Mouse (Mus musculus) forelimb bud, embryonic 11.5 days (tissue): Measurements from ENCODE around the gene Oxa1l.

ENCODE experiments used
- DNase-seq: peaks from one replicate; pipeline ENCODE4 v3.0.0-alpha.2; 2012; ENCODE audit warnings: low read depth, low spot score

The Oxa1l gene

GRCm38 (mm10) chr14:54371460-54371859, 10.8 kb downstream of the Oxa1l start:
- no peak for DNase-seq

GRCm38 (mm10) chr14:54372923-54373322, 12.3 kb downstream of the Oxa1l start:
- DNase-seq, result no peak

GRCm38 (mm10) chr14:54375916-54376315, 15.3 kb downstream of the Oxa1l start:
- peak; percentile 18 for DNase-seq

- no peak for DNase-seq
These were observed 16.5 kb downstream of the Oxa1l start for GRCm38 (mm10) chr14:54377166-54377565.

- DNase-seq, result no peak
These were observed 18.9 kb downstream of the Oxa1l start for GRCm38 (mm10) chr14:54379571-54379970.

- no peak for DNase-seq
These were observed 20.0 kb downstream of the Oxa1l start for GRCm38 (mm10) chr14:54380616-54381015.

GRCm38 (mm10) chr14:54381816-54382215, 21.2 kb downstream of the Oxa1l start:
- no peak for DNase-seq

- DNase-seq, result no peak
These were observed 22.0 kb downstream of the Oxa1l start for GRCm38 (mm10) chr14:54382641-54383040.

- DNase-seq, result no peak
These were observed 22.7 kb downstream of the Oxa1l start for GRCm38 (mm10) chr14:54383355-54383771.

- no peak for DNase-seq
These were observed 23.8 kb downstream of the Oxa1l start for GRCm38 (mm10) chr14:54384396-54384795.

GRCm38 (mm10) chr14:54385968-54386618, 25.5 kb downstream of the Oxa1l start:
- DNase-seq, result no peak

GRCm38 (mm10) chr14:54387546-54387945, 26.9 kb downstream of the Oxa1l start:
- no peak for DNase-seq

- no peak for DNase-seq
These were observed 30.2 kb downstream of the Oxa1l start for GRCm38 (mm10) chr14:54390843-54391242.

GRCm38 (mm10) chr14:54393794-54394193, 33.2 kb downstream of the Oxa1l start:
- no peak for DNase-seq

GRCm38 (mm10) chr14:54394309-54394708, 33.7 kb downstream of the Oxa1l start:
- DNase-seq, result no peak

- no peak for DNase-seq
These were observed 36.1 kb downstream of the Oxa1l start for GRCm38 (mm10) chr14:54396685-54397084.

GRCm38 (mm10) chr14:54397872-54398527, 37.4 kb downstream of the Oxa1l start:
- no peak for DNase-seq

GRCm38 (mm10) chr14:54398528-54398916, 37.9 kb downstream of the Oxa1l start:
- DNase-seq, result no peak

GRCm38 (mm10) chr14:54398921-54399382, 38.3 kb downstream of the Oxa1l start:
- DNase-seq, result no peak

- DNase-seq, result no peak
These were observed 41.1 kb downstream of the Oxa1l start for GRCm38 (mm10) chr14:54401723-54402122.

GRCm38 (mm10) chr14:54408336-54409056, 47.9 kb downstream of the Oxa1l start:
- no peak for DNase-seq

- DNase-seq, result no peak
These were observed 48.5 kb downstream of the Oxa1l start for GRCm38 (mm10) chr14:54409057-54409645.
